Mouse (Mus musculus) neural tube, embryonic 10.5 days (tissue): Measurements from ENCODE around the gene Pole4.

Source experiments
- DNase-seq: peaks from one replicate; pipeline ENCODE4 v3.0.0-alpha.2; 2017; ENCODE audit warnings: low spot score; ENCODE audit errors: extremely low spot score

The Pole4 gene

DNA sequence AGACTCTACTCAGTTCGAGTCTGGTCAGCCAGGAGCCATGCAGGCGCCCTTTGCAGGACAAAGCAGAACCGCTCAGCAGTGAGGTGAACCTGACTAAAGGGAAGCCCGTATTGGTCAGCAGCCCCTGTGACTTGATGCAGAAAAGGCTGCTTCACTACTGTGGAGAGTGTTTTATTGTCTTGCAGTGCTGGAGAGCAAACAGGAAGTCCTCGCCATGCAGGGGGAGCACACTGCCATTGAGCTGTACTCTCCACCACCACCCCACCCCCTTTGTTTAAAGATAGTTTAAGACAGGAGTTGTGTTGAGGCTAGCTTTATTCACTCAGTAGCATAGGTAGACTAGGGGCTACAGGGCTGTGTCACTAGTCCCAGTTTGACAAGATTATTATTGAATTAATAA lies at the start of gene Pole4:
TSS of gene Pole4 (minus strand) at position 145 of the 400 bp plus-strand sequence.
- DNase-seq, result no peak

GRCm38 (mm10) chr6:82754769-82755168 lies 49.6 kb upstream of the Pole4 start:
- DNase-seq, result no peak

GRCm38 (mm10) chr6:82753638-82754361 lies 48.6 kb upstream of the Pole4 start:
- DNase-seq, result no peak

GRCm38 (mm10) chr6:82753061-82753460 lies 47.9 kb upstream of the Pole4 start:
- no peak for DNase-seq

GRCm38 (mm10) chr6:82751791-82752190 lies 46.6 kb upstream of the Pole4 start:
- DNase-seq, result no peak

DNA sequence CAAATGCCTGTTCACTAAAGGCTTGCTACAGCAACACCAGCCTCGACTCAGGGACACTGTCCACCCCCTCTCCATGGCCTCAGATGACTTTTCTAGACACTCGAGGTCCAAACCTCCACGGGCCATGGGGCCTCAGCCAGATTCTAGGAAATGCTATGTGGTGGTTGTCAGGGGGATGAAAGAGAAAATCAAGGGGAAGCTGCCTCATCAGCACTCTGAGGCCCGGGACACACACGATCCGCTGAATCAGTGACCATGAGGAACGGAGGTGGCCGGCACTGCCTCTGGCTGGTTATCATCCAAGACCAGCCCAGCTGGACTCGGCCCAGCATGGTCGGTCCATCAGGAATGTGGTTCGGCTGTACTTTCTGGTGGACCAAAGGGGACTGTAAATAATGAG lies 45.9 kb upstream of the Pole4 start:
- no peak for DNase-seq

- no peak for DNase-seq
These were observed 44.9 kb upstream of the Pole4 start for GRCm38 (mm10) chr6:82750063-82750462.

DNA sequence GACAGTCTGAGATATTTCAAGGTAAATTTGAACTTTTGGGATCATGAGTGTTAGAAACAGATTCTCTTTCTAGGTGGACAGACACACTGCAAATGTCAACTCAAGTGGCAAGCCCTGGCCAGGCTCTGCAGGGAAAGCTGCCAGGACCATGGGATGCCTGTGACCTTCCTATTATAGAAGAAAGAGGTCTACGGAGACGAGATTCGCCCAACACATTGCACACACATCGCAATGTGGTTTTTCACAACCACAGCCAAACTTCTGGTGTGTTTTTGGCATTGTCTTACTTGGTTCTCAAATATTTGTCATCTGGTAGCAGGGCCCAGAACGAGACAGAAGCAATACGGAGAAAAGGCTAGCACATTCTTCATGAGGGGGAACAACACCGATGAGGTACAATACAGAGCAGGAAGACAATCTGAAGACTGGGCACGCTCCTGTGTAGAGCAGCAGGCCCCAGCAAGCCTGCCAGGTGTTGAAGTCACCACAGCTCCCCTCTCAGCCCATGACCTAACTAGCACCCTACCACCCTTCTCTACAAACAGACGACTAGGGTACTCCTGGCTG lies 43.0 kb upstream of the Pole4 start:
- no peak for DNase-seq

DNA sequence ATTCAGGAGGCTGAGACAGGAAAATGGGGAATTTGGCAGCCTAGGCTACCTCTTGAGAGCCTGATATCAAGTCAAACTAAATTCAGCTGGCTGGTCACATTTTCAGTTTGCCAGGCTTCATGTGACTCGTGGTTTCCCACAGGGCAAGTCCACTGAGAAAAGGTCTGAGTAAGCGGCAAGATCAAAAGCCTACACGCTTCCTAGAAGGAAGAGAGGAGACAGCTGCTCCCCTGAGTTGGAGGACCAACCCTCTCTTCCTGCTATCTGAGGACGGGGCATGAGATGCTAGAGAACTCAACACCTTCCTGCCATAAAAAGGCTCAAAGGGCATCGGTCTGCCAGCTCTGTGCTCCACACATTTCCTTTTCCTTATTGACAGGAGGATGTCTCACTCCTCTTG lies 41.9 kb upstream of the Pole4 start:
- DNase-seq, result no peak

DNA sequence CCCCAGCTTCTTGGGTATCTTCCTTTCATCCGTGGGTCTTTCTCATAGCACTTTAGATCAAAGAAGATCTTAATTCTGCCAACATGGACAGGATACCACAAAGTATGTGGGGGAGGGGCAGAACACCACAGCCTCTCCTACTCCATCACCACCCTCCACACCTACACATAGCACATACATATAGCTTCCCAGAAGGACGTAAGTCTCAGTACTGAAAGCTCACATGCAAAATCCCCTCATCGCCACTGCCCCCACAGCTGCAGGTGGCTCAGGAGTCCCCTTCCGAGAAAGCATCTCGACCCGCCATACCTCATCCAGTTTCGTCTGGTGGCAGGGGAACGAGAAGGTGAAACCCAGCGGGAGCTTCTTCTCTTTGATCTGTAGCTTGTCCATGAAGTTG lies 39.4 kb upstream of the Pole4 start:
- no peak for DNase-seq

GRCm38 (mm10) chr6:82741518-82741880 lies 36.3 kb upstream of the Pole4 start:
- no peak for DNase-seq

- no peak for DNase-seq
These were observed 35.8 kb upstream of the Pole4 start for GRCm38 (mm10) chr6:82740868-82741517.

DNA sequence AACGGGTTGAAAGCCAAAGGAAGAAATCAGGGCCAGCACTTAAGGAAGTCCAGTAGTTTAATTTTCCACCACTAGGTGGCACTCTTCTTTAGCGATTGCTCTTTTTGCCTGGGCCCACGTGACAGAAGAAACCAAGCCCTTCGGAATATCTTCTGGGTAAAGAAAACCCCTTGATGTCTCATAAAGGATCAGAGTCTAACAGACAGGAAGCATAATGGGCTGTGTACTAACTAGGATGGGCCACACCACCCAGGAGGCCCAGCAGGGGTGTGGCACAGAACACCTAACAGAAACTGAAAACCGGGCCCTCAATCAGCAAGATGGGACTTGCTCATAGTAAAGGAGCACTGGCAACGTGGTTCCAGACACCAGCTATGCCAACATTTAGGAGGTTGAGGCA lies 35.1 kb upstream of the Pole4 start:
- peak; percentile 32 for DNase-seq

DNA sequence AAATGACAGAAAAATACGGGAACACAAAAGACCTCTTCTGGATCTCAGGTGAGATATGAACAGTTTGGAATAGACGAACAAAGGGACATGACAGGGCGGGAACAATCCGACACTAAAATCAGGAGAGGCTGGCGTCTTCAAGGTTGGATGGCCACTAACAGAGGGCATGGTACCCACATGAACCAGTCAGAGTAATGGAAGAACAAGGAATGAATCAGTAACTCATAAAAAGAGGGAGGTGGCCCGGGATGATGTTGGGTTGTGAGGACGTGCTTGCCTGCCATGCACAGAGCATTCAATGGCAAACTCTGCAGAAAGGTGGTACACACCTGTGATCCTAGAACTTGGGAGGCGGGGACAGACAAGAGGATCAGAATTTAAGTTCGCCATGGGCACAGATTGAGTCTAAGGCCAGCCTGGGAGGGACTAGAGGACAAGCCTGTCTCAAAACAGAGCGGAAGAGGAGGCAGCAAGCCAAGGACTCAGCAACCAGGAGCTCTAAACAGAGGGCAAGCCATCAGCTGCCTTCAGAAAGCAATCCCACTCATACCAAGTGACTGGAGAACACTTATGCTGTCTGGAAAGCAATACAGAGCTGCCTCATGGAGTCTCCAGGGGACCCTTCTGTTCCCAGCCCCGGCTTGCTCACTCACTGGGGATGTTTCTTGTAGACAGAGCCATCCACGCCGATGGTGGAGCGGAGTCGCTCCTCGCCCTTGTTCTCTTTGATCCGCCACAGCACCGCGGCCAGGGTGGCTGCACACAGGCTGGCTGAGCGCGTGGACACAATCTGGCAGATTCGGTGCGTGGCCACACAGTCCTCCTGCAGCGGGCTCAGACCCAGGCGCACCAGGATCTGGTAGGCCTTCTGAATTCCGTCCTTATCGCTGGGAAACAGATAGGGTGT lies 32.7 kb upstream of the Pole4 start:
- DNase-seq, result no peak

GRCm38 (mm10) chr6:82736626-82737600 lies 31.7 kb upstream of the Pole4 start:
- no peak for DNase-seq

DNA sequence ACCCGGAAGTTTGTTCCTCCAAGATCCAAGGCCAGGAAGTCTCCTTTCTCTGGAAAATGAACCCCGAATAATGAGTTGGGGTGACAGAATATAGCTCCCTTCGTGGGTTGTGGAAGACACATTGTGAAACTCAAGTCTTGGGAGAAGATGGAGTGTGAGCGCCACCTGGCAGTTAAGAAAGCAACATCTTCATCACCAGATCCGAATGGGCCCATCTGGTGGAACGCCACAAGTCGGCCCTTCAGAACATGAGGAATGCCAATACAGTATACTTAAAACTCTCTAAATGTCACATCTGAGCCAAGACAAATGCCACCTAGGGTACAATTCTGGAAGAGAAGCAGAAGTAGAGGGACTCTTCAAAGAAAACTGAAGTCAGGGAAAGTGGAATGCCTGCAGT lies 30.2 kb upstream of the Pole4 start:
- no peak for DNase-seq

DNA sequence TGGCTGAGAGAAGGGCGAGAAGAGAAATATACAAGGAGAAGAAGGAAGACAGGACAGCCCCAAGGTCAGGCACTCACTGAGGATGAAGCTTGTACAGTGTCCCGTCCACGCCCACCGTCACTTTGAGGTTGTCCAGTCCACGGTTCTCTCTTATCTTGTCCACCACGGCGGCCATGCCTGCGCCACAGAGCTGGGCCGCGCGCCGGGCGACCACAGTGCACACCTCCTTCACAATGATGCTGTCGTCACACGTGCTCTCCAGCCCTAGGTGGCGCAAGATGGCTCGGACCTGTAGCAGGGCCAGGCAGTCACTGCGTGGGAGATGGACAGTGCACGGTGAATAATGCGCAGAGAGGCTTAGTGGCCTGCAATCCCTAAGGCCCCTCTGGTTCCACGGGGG lies 23.5 kb upstream of the Pole4 start:
- DNase-seq, result no peak

GRCm38 (mm10) chr6:82727206-82727605 lies 22.0 kb upstream of the Pole4 start:
- no peak for DNase-seq

DNA sequence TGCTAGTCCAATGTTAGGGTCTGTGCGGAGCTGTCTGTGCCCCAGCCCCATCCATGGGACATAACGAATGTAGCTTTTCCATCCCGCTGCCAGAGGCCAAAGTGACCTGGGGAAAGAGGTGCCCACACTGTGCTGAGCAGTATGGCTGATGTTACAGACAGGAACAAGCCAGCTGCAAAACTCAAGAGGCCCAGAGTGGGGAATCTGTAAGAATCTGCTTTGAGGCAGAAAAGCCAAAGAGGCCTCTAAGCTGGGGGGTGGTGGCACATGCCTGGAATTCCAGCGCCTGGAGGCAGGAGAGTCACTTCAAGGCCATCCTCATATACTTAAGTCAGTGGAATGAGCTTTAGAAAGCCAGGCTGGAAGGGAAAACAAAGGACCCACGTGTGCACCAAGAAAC lies 18.2 kb upstream of the Pole4 start:
- DNase-seq, result peak; percentile 46

- DNase-seq, result no peak
These were observed 11.0 kb upstream of the Pole4 start for GRCm38 (mm10) chr6:82716126-82716525.

DNA sequence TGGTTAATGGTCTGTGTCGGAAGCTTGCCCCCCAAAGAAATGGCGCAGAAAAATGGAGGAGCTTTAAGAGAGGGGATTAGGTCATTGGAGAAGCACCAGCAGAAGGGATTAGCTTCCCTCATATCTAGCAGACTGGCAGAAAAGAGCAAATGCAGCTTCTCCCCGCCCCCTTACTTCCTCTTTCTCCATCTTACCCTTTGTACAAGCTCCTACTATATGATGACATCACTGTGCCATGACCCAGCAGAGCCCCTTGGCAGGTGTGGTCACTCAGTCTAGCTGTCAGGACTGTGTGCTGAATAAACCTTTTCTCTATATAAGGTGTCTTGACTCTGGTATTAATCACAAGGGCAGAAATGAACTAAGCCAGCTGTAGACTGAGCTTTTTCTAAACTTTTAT lies 10.5 kb upstream of the Pole4 start:
- DNase-seq, result no peak
